Mouse (Mus musculus) forebrain, postnatal 0 days (tissue): ENCODE data around the gene Tcstv3. TPM values are rescaled to one million over a fixed set of nuclear protein-coding genes. Genes with fewer than 3 reads are reported as not detected.

Experiments used
- ATAC-seq: fragments of 200-750 bp; cut with Nextera tagmentation; 2 replicates; pipeline ENCODE4 v1.8.0; 2017; ENCODE audit warnings: mild to moderate bottlenecking, moderate library complexity
- DNase-seq: peaks from one replicate; pipeline ENCODE4 v3.0.0-alpha.2; 2015
- H3K27ac ChIP-seq: fragments of 300-500 bp; sonication (generic); 2 replicates; pipeline ENCODE4 v1.5.1; 2014; ENCODE audit warnings: low read depth, mild to moderate bottlenecking, antibody characterized with exemption, low read length, moderate library complexity, mixed read lengths
- H3K27me3 ChIP-seq: fragments of 300-500 bp; sonication (generic); 2 replicates; pipeline ENCODE4 v1.6.1; 2014; ENCODE audit warnings: mild to moderate bottlenecking, low read length, mixed read lengths; ENCODE audit not compliant: insufficient read depth
- H3K36me3 ChIP-seq: fragments of 300-500 bp; sonication (generic); 2 replicates; pipeline ENCODE4 v1.6.1; 2014; ENCODE audit warnings: mild to moderate bottlenecking, moderate library complexity; ENCODE audit not compliant: insufficient read depth
- H3K4me1 ChIP-seq: fragments of 300-500 bp; sonication (generic); 2 replicates; pipeline ENCODE4 v1.6.1; 2014; ENCODE audit warnings: antibody characterized with exemption; ENCODE audit not compliant: insufficient read depth
- H3K4me2 ChIP-seq: fragments of 300-500 bp; sonication (generic); 2 replicates; pipeline ENCODE4 v1.6.1; 2014; ENCODE audit warnings: low read depth, mild to moderate bottlenecking, moderate library complexity
- H3K4me3 ChIP-seq: fragments of 300-500 bp; sonication (generic); 2 replicates; pipeline ENCODE4 v1.5.1; 2014; ENCODE audit warnings: low read depth, low read length, mixed read lengths
- H3K9ac ChIP-seq: fragments of 300-500 bp; sonication (generic); 2 replicates; pipeline ENCODE4 v1.6.1; 2014; ENCODE audit warnings: mild to moderate bottlenecking
- H3K9me3 ChIP-seq: fragments of 300-500 bp; sonication (generic); 2 replicates; pipeline ENCODE4 v1.6.1; 2016; ENCODE audit warnings: low read length
- CTCF ChIP-seq: sonication (generic); IDR thresholded peaks from 2 replicates; pipeline ENCODE4 v1.5.1; 2016; ENCODE audit warnings: antibody characterized with exemption, control low read depth, low read depth
- WGBS: fragments of 180-500 bp; shearing (Covaris S2); extraction: QIAGEN DNeasy Blood & Tissue Kit; methylation state at CpG from one replicate; pipeline ENCODE4 v1.1.7; 2014; 5-methylcytosine and 5-hydroxymethylcytosine counted together
- polyA plus RNA-seq: library from polyadenylated mRNA; unstranded; fragments of >200 nt; fragmentation: Nextera tagmentation; extraction: Ambion mirVana; gene quantifications from 2 replicates; pipeline ENCODE4 v1.2.1, GENCODE M21; 2015
- total RNA-seq: library from RNA; depleted of rRNA; stranded (reverse); fragments of >200 nt; gene quantifications from 2 replicates; pipeline ENCODE4 v1.2.3, GENCODE M21; 2014; rRNA removed

Gene Tcstv3
- total and polyA plus RNA-seq, 2 experiments from 2014 or later = not detected

GRCm38 (mm10) chr13:120313584-120313983, 3.1 kb upstream of the Tcstv3 start:
- Histone ChIP-seq H3K9me3 (no peaks in the 10 kb centered on the region), H3K27ac (no peak overlapping the region), H3K4me1 (no peaks in the 10 kb centered on the region), H3K27me3 (no peaks in the 10 kb centered on the region), H3K9ac (no peak overlapping the region), H3K4me3 (no peak overlapping the region), H3K4me2 (no peak overlapping the region), H3K36me3 (no peaks in the 10 kb centered on the region)
- peak; percentile 23; the same call in 1 of the 2 replicates for TF ChIP-seq CTCF
- ATAC-seq (no peak), DNase-seq (no peak)
- 45% methylated on average over 14 of the region's 14 CpGs for WGBS

GRCm38 (mm10) chr13:120320183-120320582, 3.5 kb downstream of the Tcstv3 start:
- Histone ChIP-seq H3K4me1 (no peaks in the 10 kb centered on the region), H3K27ac (no peak overlapping the region), H3K4me2 (no peak overlapping the region), H3K36me3 (no peaks in the 10 kb centered on the region), H3K4me3 (no peak overlapping the region), H3K27me3 (no peaks in the 10 kb centered on the region), H3K9me3 (no peaks in the 10 kb centered on the region), H3K9ac (no peak overlapping the region)
- no peak for ATAC-seq
- TF ChIP-seq CTCF = no peak
- WGBS = 73% methylated on average over 3 of the region's 3 CpGs
- DNase-seq = no peak

- H3K27me3 ChIP-seq = no peaks in the 10 kb centered on the region
Measured at GRCm38 (mm10) chr13:120320721-120321120, 4.0 kb downstream of the Tcstv3 start.

More at GRCm38 (mm10) chr13:120320721-120321120, 4.0 kb downstream of the Tcstv3 start:
- DNase-seq = peak; percentile 3
- WGBS = 100% methylated on average over 1 of the region's 1 CpGs
- H3K4me3 ChIP-seq = no peak overlapping the region
- no peaks in the 10 kb centered on the region for H3K36me3 ChIP-seq
- H3K27ac ChIP-seq = no peak overlapping the region
- no peak for ATAC-seq
- no peak for TF ChIP-seq CTCF
- no peak overlapping the region for H3K4me2 ChIP-seq
- no peak overlapping the region for H3K9ac ChIP-seq
- no peaks in the 10 kb centered on the region for H3K9me3 ChIP-seq
- no peaks in the 10 kb centered on the region for H3K4me1 ChIP-seq

Other genes with a start within 250 kb of the Tcstv3 start
- not detected in 2 replicates for gene Gm20767, start 176.6 kb upstream of the Tcstv3 start, total RNA-seq
- gene Gm20767, start 176.6 kb upstream of the Tcstv3 start, polyA plus RNA-seq = not detected in 2 replicates
- not detected in 2 replicates for gene Gm21818, start 144.4 kb upstream of the Tcstv3 start, total RNA-seq
- not detected in 2 replicates for gene Gm21818, start 144.4 kb upstream of the Tcstv3 start, polyA plus RNA-seq
- not detected in 2 replicates for gene Gm21762, start 100.9 kb upstream of the Tcstv3 start, total RNA-seq
- gene Gm21762, start 100.9 kb upstream of the Tcstv3 start, polyA plus RNA-seq = not detected in 2 replicates
- gene Gm21731, start 77.8 kb upstream of the Tcstv3 start, total RNA-seq = not detected in 2 replicates
- gene Gm21731, start 77.8 kb upstream of the Tcstv3 start, polyA plus RNA-seq = not detected in 2 replicates
- gene AF067061, start 53.8 kb upstream of the Tcstv3 start, total RNA-seq = not detected in 2 replicates
- not detected in 2 replicates for gene AF067061, start 53.8 kb upstream of the Tcstv3 start, polyA plus RNA-seq
- not detected in 2 replicates for gene BC147527, start 16.5 kb upstream of the Tcstv3 start, total RNA-seq
- 0.09 and 0.23 TPM in 2 replicates for gene BC147527, start 16.5 kb upstream of the Tcstv3 start, polyA plus RNA-seq